Mouse (Mus musculus): Measurements from ENCODE around the gene Tmem88b. TPM values are rescaled to one million over a fixed set of nuclear protein-coding genes. Genes with fewer than 3 reads are reported as not detected.

Gene Tmem88b
- polyA plus RNA-seq, 1 experiment from 2014 or later: 0.92 TPM

DNA sequence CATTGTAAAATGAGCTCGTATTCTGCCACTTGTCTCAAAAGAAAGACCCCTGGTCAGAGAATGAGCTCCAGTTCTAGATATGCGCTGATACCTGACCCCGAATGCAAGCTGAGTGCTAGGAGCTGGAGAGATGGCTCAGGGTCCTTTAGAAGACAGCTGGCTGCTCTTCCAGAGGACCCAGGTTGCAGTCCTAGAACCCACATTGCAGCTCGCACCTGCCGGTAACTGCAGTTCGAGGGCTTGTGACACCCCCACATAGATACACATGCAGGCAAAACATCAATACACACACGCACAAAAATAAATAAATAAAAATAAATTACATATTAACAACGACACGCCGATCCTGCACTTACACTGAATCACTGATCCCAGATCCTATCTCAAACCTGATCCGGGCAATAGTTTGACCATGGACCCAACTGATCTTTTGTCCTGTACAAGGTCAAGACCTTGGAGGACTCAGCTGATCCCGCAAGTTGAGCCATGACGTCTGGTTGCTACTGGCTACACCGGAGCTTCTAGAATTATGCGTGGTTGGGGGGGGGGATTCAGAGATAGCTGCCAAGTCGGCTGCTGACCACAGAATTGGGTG lies 2.1 kb downstream of the Tmem88b start:
- ATAC-seq (ENCODE audit: low read depth) (no peak), DNase-seq (ENCODE audit: low spot score) (no peak)
- 40% methylated on average over 16 of the region's 16 CpGs for WGBS
- Histone ChIP-seq H3K9me3 (ENCODE audit: control insufficient read depth, low read length) (no peaks in the 10 kb centered on the region), H3K27me3 (replicated peaks; ENCODE audit: control insufficient read depth, insufficient read depth, low read length) (no peaks in the 10 kb centered on the region), H3K4me1 (ENCODE audit: control insufficient read depth, insufficient read depth, low read length) (peaks cover 6% of the 10 kb centered on the region; the same call in 1 of the 2 replicates), H3K4me3 (ENCODE audit: low read depth, low read length) (peak overlapping the region; percentile 68), H3K4me2 (ENCODE audit: low read depth, low read length) (peak overlapping the region; percentile 81), H3K9ac (ENCODE audit: low read depth, low read length) (peak overlapping the region; percentile 90), H3K36me3 (ENCODE audit: control insufficient read depth, insufficient read depth, low read length) (no peaks in the 10 kb centered on the region), H3K27ac (replicated peaks; ENCODE audit: low read depth, low read length) (peak overlapping the region; percentile 82; the same call in 1 of the 2 replicates)

- no peaks in the 10 kb centered on the region for H3K36me3 ChIP-seq (ENCODE audit: control insufficient read depth, insufficient read depth, low read length)
- no peak overlapping the region for H3K9ac ChIP-seq (ENCODE audit: low read depth, low read length)
- H3K27ac ChIP-seq (replicated peaks; ENCODE audit: low read depth, low read length): peak overlapping the region; percentile 58; the same call in 1 of the 2 replicates
- WGBS: 23% methylated on average over 6 of the region's 6 CpGs
- DNase-seq (ENCODE audit: low spot score) (peak; percentile 86), ATAC-seq (ENCODE audit: low read depth) (peak; percentile 81)
- H3K4me1 ChIP-seq (ENCODE audit: control insufficient read depth, insufficient read depth, low read length): peaks cover 6% of the 10 kb centered on the region; the same call in 1 of the 2 replicates
- H3K9me3 ChIP-seq (ENCODE audit: control insufficient read depth, low read length): no peaks in the 10 kb centered on the region
- H3K27me3 ChIP-seq (replicated peaks; ENCODE audit: control insufficient read depth, insufficient read depth, low read length): no peaks in the 10 kb centered on the region
- no peak overlapping the region for H3K4me3 ChIP-seq (ENCODE audit: low read depth, low read length)
- no peak overlapping the region for H3K4me2 ChIP-seq (ENCODE audit: low read depth, low read length)
Measured at GRCm38 (mm10) chr4:155780895-155781294, 4.8 kb downstream of the Tmem88b start.

GRCm38 (mm10) chr4:155779498-155779897 lies 6.2 kb downstream of the Tmem88b start:
- H3K4me2 ChIP-seq (ENCODE audit: low read depth, low read length): no peak overlapping the region
- no peaks in the 10 kb centered on the region for H3K27me3 ChIP-seq (replicated peaks; ENCODE audit: control insufficient read depth, insufficient read depth, low read length)
- no peak overlapping the region for H3K9ac ChIP-seq (ENCODE audit: low read depth, low read length)
- no peak overlapping the region for H3K4me3 ChIP-seq (ENCODE audit: low read depth, low read length)
- H3K27ac ChIP-seq (replicated peaks; ENCODE audit: low read depth, low read length): no peak overlapping the region
- WGBS: 73% methylated on average over 4 of the region's 4 CpGs
- no peak for ATAC-seq (ENCODE audit: low read depth)
- no peaks in the 10 kb centered on the region for H3K9me3 ChIP-seq (ENCODE audit: control insufficient read depth, low read length)
- H3K36me3 ChIP-seq (ENCODE audit: control insufficient read depth, insufficient read depth, low read length): no peaks in the 10 kb centered on the region
- no peak for DNase-seq (ENCODE audit: low spot score)
- H3K4me1 ChIP-seq (ENCODE audit: control insufficient read depth, insufficient read depth, low read length): peaks cover 18% of the 10 kb centered on the region

GRCm38 (mm10) chr4:155777816-155778215 lies 7.9 kb downstream of the Tmem88b start:
- no peak for ATAC-seq (ENCODE audit: low read depth)
- H3K4me1 ChIP-seq (ENCODE audit: control insufficient read depth, insufficient read depth, low read length): peaks cover 17% of the 10 kb centered on the region
- DNase-seq (ENCODE audit: low spot score): no peak
- no peaks in the 10 kb centered on the region for H3K9me3 ChIP-seq (ENCODE audit: control insufficient read depth, low read length)
- H3K27ac ChIP-seq (replicated peaks; ENCODE audit: low read depth, low read length): no peak overlapping the region
- H3K4me3 ChIP-seq (ENCODE audit: low read depth, low read length): no peak overlapping the region
- H3K36me3 ChIP-seq (ENCODE audit: control insufficient read depth, insufficient read depth, low read length): no peaks in the 10 kb centered on the region
- H3K4me2 ChIP-seq (ENCODE audit: low read depth, low read length): no peak overlapping the region
- WGBS: 80% methylated on average over 2 of the region's 2 CpGs
- H3K27me3 ChIP-seq (replicated peaks; ENCODE audit: control insufficient read depth, insufficient read depth, low read length): no peaks in the 10 kb centered on the region
- no peak overlapping the region for H3K9ac ChIP-seq (ENCODE audit: low read depth, low read length)

GRCm38 (mm10) chr4:155776704-155777335 lies 8.9 kb downstream of the Tmem88b start:
- WGBS: 27% methylated on average over 2 of the region's 2 CpGs
- H3K4me3 ChIP-seq (ENCODE audit: low read depth, low read length): no peak overlapping the region
- H3K9me3 ChIP-seq (ENCODE audit: control insufficient read depth, low read length): no peaks in the 10 kb centered on the region
- H3K9ac ChIP-seq (ENCODE audit: low read depth, low read length): no peak overlapping the region
- no peak overlapping the region for H3K4me2 ChIP-seq (ENCODE audit: low read depth, low read length)
- no peaks in the 10 kb centered on the region for H3K27me3 ChIP-seq (replicated peaks; ENCODE audit: control insufficient read depth, insufficient read depth, low read length)
- ATAC-seq (ENCODE audit: low read depth) (no peak), DNase-seq (ENCODE audit: low spot score) (no peak)
- no peak overlapping the region for H3K27ac ChIP-seq (replicated peaks; ENCODE audit: low read depth, low read length)
- peaks cover 17% of the 10 kb centered on the region for H3K4me1 ChIP-seq (ENCODE audit: control insufficient read depth, insufficient read depth, low read length)
- no peaks in the 10 kb centered on the region for H3K36me3 ChIP-seq (ENCODE audit: control insufficient read depth, insufficient read depth, low read length)

DNA sequence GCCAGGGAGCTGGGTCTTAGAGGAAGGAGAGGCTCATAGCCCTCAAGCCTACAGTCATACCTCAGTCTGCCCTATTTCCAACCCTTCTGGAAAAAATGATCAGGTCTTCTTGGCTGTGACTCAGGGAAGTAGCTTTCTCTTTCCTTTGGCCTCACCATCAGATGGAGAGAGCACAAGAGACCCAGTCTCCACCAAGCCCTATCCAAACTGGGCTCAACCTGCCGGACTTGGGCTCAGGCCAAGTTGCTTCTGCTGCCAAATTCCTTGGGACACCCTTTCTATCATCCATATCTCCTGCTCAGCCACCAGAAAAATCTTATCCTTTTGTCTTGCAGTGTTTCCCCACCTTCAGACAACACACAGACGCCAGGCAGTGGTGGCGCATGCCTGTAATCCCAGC lies 9.8 kb downstream of the Tmem88b start:
- Histone ChIP-seq H3K9me3 (ENCODE audit: control insufficient read depth, low read length) (no peaks in the 10 kb centered on the region), H3K4me3 (ENCODE audit: low read depth, low read length) (no peak overlapping the region), H3K4me2 (ENCODE audit: low read depth, low read length) (0 out of 2 replicates have a peak overlapping the region, but pooled peaks have one; percentile 85), H3K36me3 (ENCODE audit: control insufficient read depth, insufficient read depth, low read length) (no peaks in the 10 kb centered on the region), H3K27me3 (replicated peaks; ENCODE audit: control insufficient read depth, insufficient read depth, low read length) (no peaks in the 10 kb centered on the region), H3K9ac (ENCODE audit: low read depth, low read length) (no peak overlapping the region), H3K27ac (replicated peaks; ENCODE audit: low read depth, low read length) (peak overlapping the region; percentile 19; the same call in 1 of the 2 replicates), H3K4me1 (ENCODE audit: control insufficient read depth, insufficient read depth, low read length) (peaks cover 17% of the 10 kb centered on the region)
- WGBS: 68% methylated on average over 3 of the region's 3 CpGs
- no peak for DNase-seq (ENCODE audit: low spot score)
- ATAC-seq (ENCODE audit: low read depth): no peak

GRCm38 (mm10) chr4:155774971-155775740 lies 10.5 kb downstream of the Tmem88b start:
- DNase-seq (ENCODE audit: low spot score) (peak; percentile 40), ATAC-seq (ENCODE audit: low read depth) (no peak)
- H3K27ac ChIP-seq (replicated peaks; ENCODE audit: low read depth, low read length): peak overlapping the region; percentile 19; the same call in 1 of the 2 replicates
- H3K9me3 ChIP-seq (ENCODE audit: control insufficient read depth, low read length): no peaks in the 10 kb centered on the region
- peak overlapping the region; percentile 85 for H3K4me2 ChIP-seq (ENCODE audit: low read depth, low read length)
- H3K36me3 ChIP-seq (ENCODE audit: control insufficient read depth, insufficient read depth, low read length): no peaks in the 10 kb centered on the region
- H3K4me3 ChIP-seq (ENCODE audit: low read depth, low read length): peak overlapping the region; percentile 44
- H3K4me1 ChIP-seq (ENCODE audit: control insufficient read depth, insufficient read depth, low read length): peaks cover 21% of the 10 kb centered on the region
- peak overlapping the region; percentile 28; the same call in 1 of the 2 replicates for H3K9ac ChIP-seq (ENCODE audit: low read depth, low read length)
- WGBS: 46% methylated on average over 9 of the region's 9 CpGs
- H3K27me3 ChIP-seq (replicated peaks; ENCODE audit: control insufficient read depth, insufficient read depth, low read length): no peaks in the 10 kb centered on the region

- H3K4me3 ChIP-seq (ENCODE audit: low read depth, low read length): peak within 1 kb of the TSS; percentile 44
- peak within 1 kb of the TSS; percentile 44; the same call in 1 of the 2 replicates for H3K27ac ChIP-seq (replicated peaks; ENCODE audit: low read depth, low read length)
- peak; percentile 81 for ATAC-seq (ENCODE audit: low read depth)
- H3K9ac ChIP-seq (ENCODE audit: low read depth, low read length): peak within 1 kb of the TSS; percentile 58
- no peaks in the 10 kb centered on the region for H3K9me3 ChIP-seq (ENCODE audit: control insufficient read depth, low read length)
- peak; percentile 95 for DNase-seq (ENCODE audit: low spot score)
- WGBS: under 1% methylated on average over 32 of the region's 35 CpGs
- no peaks in the 10 kb centered on the region for H3K27me3 ChIP-seq (replicated peaks; ENCODE audit: control insufficient read depth, insufficient read depth, low read length)
- H3K4me2 ChIP-seq (ENCODE audit: low read depth, low read length): peak within 1 kb of the TSS; percentile 85
- no peaks in the 10 kb centered on the region for H3K36me3 ChIP-seq (ENCODE audit: control insufficient read depth, insufficient read depth, low read length)
- peaks cover 21% of the 10 kb centered on the region for H3K4me1 ChIP-seq (ENCODE audit: control insufficient read depth, insufficient read depth, low read length)
Measured at GRCm38 (mm10) chr4:155774280-155774754, 11.4 kb downstream of the Tmem88b start, which contains the start of gene Vwa1. Vwa1 (minus strand) TSS chr4:155774698.

All from embryonic facial prominence, embryonic 14.5 days (tissue).